Mouse (Mus musculus) thymus, adult 2 months (tissue): Measurements from ENCODE around the gene Aatf. TPM values are rescaled to one million over a fixed set of nuclear protein-coding genes. Genes with fewer than 3 reads are reported as not detected.

ENCODE experiments used
- DNase-seq: peaks from one replicate; pipeline ENCODE4 v3.0.0; 2021
- H3K27ac ChIP-seq: fragments of 200-500 bp; 2 replicates; pipeline ENCODE4 v1.5.1; 2012; ENCODE audit warnings: low read length, control low read depth; ENCODE audit not compliant: control insufficient read depth, insufficient read depth
- H3K27me3 ChIP-seq: fragments of 200-500 bp; 2 replicates; pipeline ENCODE4 v1.6.1; 2012; ENCODE audit warnings: mild to moderate bottlenecking, low read length, moderate library complexity, mixed read lengths; ENCODE audit not compliant: control insufficient read depth, insufficient read depth
- H3K36me3 ChIP-seq: fragments of 200-500 bp; 2 replicates; pipeline ENCODE4 v1.6.1; 2012; ENCODE audit warnings: mild to moderate bottlenecking, low read length, moderate library complexity; ENCODE audit not compliant: control insufficient read depth, insufficient read depth
- H3K4me1 ChIP-seq: fragments of 200-500 bp; replicated peaks from 2 replicates; pipeline ENCODE4 v1.6.1; 2012; ENCODE audit warnings: low read length; ENCODE audit not compliant: control insufficient read depth, insufficient read depth
- H3K4me3 ChIP-seq: fragments of 200-500 bp; 2 replicates; pipeline ENCODE4 v1.5.1; 2012; ENCODE audit warnings: mild to moderate bottlenecking, low read length, control low read depth, moderate library complexity; ENCODE audit not compliant: control insufficient read depth, insufficient read depth
- CTCF ChIP-seq: fragments of 200-500 bp; IDR thresholded peaks from 2 replicates; pipeline ENCODE4 v1.5.1; 2012; ENCODE audit warnings: mild to moderate bottlenecking, control low read depth, low read length, moderate library complexity, borderline replicate concordance; ENCODE audit not compliant: control insufficient read depth, poor library complexity, insufficient read depth; ENCODE audit errors: extremely low read depth
- POLR2A ChIP-seq: fragments of 200-500 bp; IDR thresholded peaks from 2 replicates; pipeline ENCODE4 v1.6.1; 2012; ENCODE audit warnings: mild to moderate bottlenecking, low read length, control low read depth, moderate library complexity; ENCODE audit not compliant: control insufficient read depth, poor library complexity, insufficient read depth; ENCODE audit errors: extremely low read depth
- WGBS: fragments of 180-500 bp; shearing (Covaris S2); methylation state at CpG from one replicate; pipeline ENCODE4 v1.1.7; 2018; 5-methylcytosine and 5-hydroxymethylcytosine counted together
- polyA plus RNA-seq: library from polyadenylated mRNA; depleted of rRNA; stranded (reverse); fragments of >200 nt; gene quantifications from 2 replicates; pipeline ENCODE4 v1.2.3, GENCODE M21; 2012

The Aatf gene
- polyA plus RNA-seq, 1 experiment, result 5.6 TPM

- no peak overlapping the region for H3K4me3 ChIP-seq
- no peaks in the 10 kb centered on the region for H3K4me1 ChIP-seq
- no peaks in the 10 kb centered on the region for H3K27me3 ChIP-seq
- H3K36me3 ChIP-seq, result no peaks in the 10 kb centered on the region
- WGBS, result 98% methylated on average over 5 of the region's 5 CpGs
- no peak for DNase-seq
- TF ChIP-seq POLR2A (no peak), CTCF (no peak)
- no peak overlapping the region for H3K27ac ChIP-seq
Observed at GRCm38 (mm10) chr11:84426633-84426998, 86.7 kb downstream of the Aatf start.

- no peaks in the 10 kb centered on the region for H3K27me3 ChIP-seq
- H3K4me1 ChIP-seq, result no peaks in the 10 kb centered on the region
- WGBS, result 95% methylated on average over 13 of the region's 13 CpGs
- no peak overlapping the region for H3K27ac ChIP-seq
- H3K4me3 ChIP-seq, result no peak overlapping the region
- TF ChIP-seq CTCF, result no peak
- H3K36me3 ChIP-seq, result no peaks in the 10 kb centered on the region
- DNase-seq, result no peak
Observed at GRCm38 (mm10) chr11:84425736-84426632, 87.3 kb downstream of the Aatf start.

GRCm38 (mm10) chr11:84420779-84421178 lies 92.5 kb downstream of the Aatf start:
- Histone ChIP-seq H3K27me3 (no peaks in the 10 kb centered on the region), H3K27ac (no peak overlapping the region), H3K4me3 (no peak overlapping the region), H3K36me3 (no peaks in the 10 kb centered on the region), H3K4me1 (no peaks in the 10 kb centered on the region)
- DNase-seq, result no peak
- TF ChIP-seq POLR2A, result no peak
- TF ChIP-seq CTCF, result no peak
- WGBS, result 95% methylated on average over 6 of the region's 6 CpGs

DNA sequence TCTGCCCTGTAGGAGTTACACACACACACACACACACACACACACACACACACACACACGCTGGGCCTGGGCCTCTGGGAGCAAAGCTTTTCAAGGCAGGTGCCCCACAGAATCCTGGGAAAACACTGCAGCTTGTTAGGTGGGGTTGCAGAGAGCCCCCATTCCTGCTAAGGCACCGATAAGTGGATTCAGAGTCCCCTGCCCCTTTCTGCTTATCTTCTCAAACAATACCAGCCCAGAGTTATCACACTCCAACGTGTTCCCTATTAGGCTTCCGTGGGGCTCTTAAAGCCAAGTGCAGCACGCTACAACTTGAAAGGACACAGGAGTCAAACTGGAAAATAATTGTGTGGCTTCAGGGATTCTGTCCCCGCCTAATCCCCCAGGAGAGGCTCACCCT lies 100.2 kb downstream of the Aatf start:
- TF ChIP-seq POLR2A (no peak), CTCF (no peak)
- no peaks in the 10 kb centered on the region for H3K27me3 ChIP-seq
- H3K27ac ChIP-seq, result no peak overlapping the region
- no peak overlapping the region for H3K4me3 ChIP-seq
- 91% methylated on average over 6 of the region's 6 CpGs for WGBS
- H3K36me3 ChIP-seq, result no peaks in the 10 kb centered on the region
- H3K4me1 ChIP-seq, result no peaks in the 10 kb centered on the region
- DNase-seq, result no peak

GRCm38 (mm10) chr11:84412201-84412934 lies 101.0 kb downstream of the Aatf start:
- H3K27me3 ChIP-seq, result no peaks in the 10 kb centered on the region
- H3K4me1 ChIP-seq, result no peaks in the 10 kb centered on the region
- H3K36me3 ChIP-seq, result no peaks in the 10 kb centered on the region
- H3K4me3 ChIP-seq, result no peak overlapping the region
- TF ChIP-seq CTCF (no peak), POLR2A (no peak)
- 93% methylated on average over 12 of the region's 12 CpGs for WGBS
- H3K27ac ChIP-seq, result no peak overlapping the region
- no peak for DNase-seq

GRCm38 (mm10) chr11:84411642-84412018 lies 101.7 kb downstream of the Aatf start:
- no peak for DNase-seq
- Histone ChIP-seq H3K4me1 (no peaks in the 10 kb centered on the region), H3K27ac (no peak overlapping the region), H3K4me3 (no peak overlapping the region), H3K36me3 (no peaks in the 10 kb centered on the region), H3K27me3 (no peaks in the 10 kb centered on the region)
- TF ChIP-seq CTCF (no peak), POLR2A (no peak)
- WGBS, result 82% methylated on average over 7 of the region's 7 CpGs
